Mouse (Mus musculus) ES-Bruce4 (cell line): ENCODE results near the gene Gatb. TPM values are rescaled to one million over a fixed set of nuclear protein-coding genes. Genes with fewer than 3 reads are reported as not detected.

Experiments used
- H3K27ac ChIP-seq: 2 replicates; pipeline ENCODE4 v1.5.1; 2012; ENCODE audit warnings: low read length, inconsistent platforms; ENCODE audit not compliant: insufficient read depth
- H3K27me3 ChIP-seq: 2 replicates; pipeline ENCODE4 v1.6.1; 2012; ENCODE audit warnings: mild to moderate bottlenecking, low read length, inconsistent platforms; ENCODE audit not compliant: control insufficient read depth, poor library complexity, insufficient read depth, severe bottlenecking
- H3K36me3 ChIP-seq: 2 replicates; pipeline ENCODE4 v1.6.1; 2012; ENCODE audit warnings: inconsistent platforms, mild to moderate bottlenecking, low read length, moderate library complexity; ENCODE audit not compliant: control insufficient read depth, poor library complexity, insufficient read depth, severe bottlenecking
- H3K4me1 ChIP-seq: one replicate; pipeline ENCODE4 v1.8.1; 2011; ENCODE audit warnings: low read length; ENCODE audit not compliant: control insufficient read depth, insufficient read depth
- H3K4me3 ChIP-seq: 2 replicates; pipeline ENCODE4 v1.5.1; 2011; ENCODE audit warnings: low read depth, mild to moderate bottlenecking, low read length
- H3K9ac ChIP-seq: 2 replicates; pipeline ENCODE4 v1.6.1; 2012; ENCODE audit warnings: low read depth, mild to moderate bottlenecking, inconsistent platforms; ENCODE audit not compliant: poor library complexity, severe bottlenecking
- H3K9me3 ChIP-seq: replicated peaks from 2 replicates; pipeline ENCODE4 v1.6.1; 2012; ENCODE audit warnings: mild to moderate bottlenecking, low read length, inconsistent platforms; ENCODE audit not compliant: control insufficient read depth, poor library complexity, insufficient read depth, severe bottlenecking
- CTCF ChIP-seq: IDR thresholded peaks from one replicate; pipeline ENCODE4 v1.8.1; 2011; ENCODE audit warnings: low read depth, low read length
- EP300 ChIP-seq: IDR thresholded peaks from 2 replicates; pipeline ENCODE4 v1.6.1; 2011; ENCODE audit warnings: low read depth, low read length; ENCODE audit not compliant: insufficient read depth
- POLR2A ChIP-seq: IDR thresholded peaks from one replicate; pipeline ENCODE4 v1.8.1; 2011; ENCODE audit warnings: low read length; ENCODE audit not compliant: insufficient read depth
- polyA plus RNA-seq: library from polyadenylated mRNA; stranded (reverse); fragments of >200 nt; gene quantifications from 2 replicates; pipeline ENCODE4 v1.2.4, GENCODE M21; 2011; ENCODE audit warnings: low read depth; ENCODE audit not compliant: missing spikeins, insufficient read depth, insufficient read length

The Gatb gene
- polyA plus RNA-seq, 1 experiment: 11.4 TPM

DNA sequence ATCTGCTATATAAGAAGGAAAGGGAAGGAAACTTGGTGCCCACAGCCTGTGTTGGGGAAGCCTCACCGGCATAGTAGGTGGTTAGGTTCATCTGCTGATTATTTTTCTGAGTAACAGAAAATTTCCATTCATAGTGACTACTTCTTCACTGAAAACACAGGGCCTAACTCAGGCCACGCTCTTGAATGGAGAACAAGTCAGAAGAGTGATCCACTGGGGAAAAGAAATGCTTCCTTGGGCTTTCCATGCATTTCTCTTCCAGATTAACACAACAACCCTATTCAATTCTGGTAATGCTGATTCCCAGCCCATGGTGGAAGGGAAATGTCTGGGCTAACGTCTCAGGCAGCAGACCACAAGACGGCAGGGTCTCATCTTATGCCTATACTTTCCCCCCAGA, 124.6 kb downstream of the Gatb start:
- H3K4me3 ChIP-seq: no peak overlapping the region
- H3K4me1 ChIP-seq: no peaks in the 10 kb centered on the region
- no peak overlapping the region for H3K27ac ChIP-seq
- no peaks in the 10 kb centered on the region; the same call in 1 of the 2 replicates for H3K27me3 ChIP-seq
- H3K9ac ChIP-seq: no peak overlapping the region
- no peaks in the 10 kb centered on the region for H3K9me3 ChIP-seq
- no peaks in the 10 kb centered on the region for H3K36me3 ChIP-seq
- no peak for TF ChIP-seq EP300
- no peak for TF ChIP-seq POLR2A
- no peak for TF ChIP-seq CTCF

- Histone ChIP-seq H3K36me3 (no peaks in the 10 kb centered on the region), H3K4me1 (no peaks in the 10 kb centered on the region), H3K4me3 (no peak overlapping the region), H3K27ac (no peak overlapping the region), H3K9ac (no peak overlapping the region), H3K9me3 (no peaks in the 10 kb centered on the region), H3K27me3 (0 out of 2 replicates have a peak, but pooled peaks cover 1% of the 10 kb centered on the region)
- TF ChIP-seq EP300 (no peak), POLR2A (no peak), CTCF (no peak)
Observed at GRCm38 (mm10) chr3:85703141-85703882, 129.4 kb downstream of the Gatb start.

Other genes starting within 250 kb of the Gatb start
- 3.6 and 5.3 TPM in 2 replicates for gene Fam160a1, start 243.2 kb downstream of the Gatb start, polyA plus RNA-seq